Mouse (Mus musculus): Measurements from ENCODE around the gene C2cd2.

GRCm38 (mm10) chr16:97856050-97856449 lies 106.3 kb downstream of the C2cd2 start:
- TF ChIP-seq POLR2A (IDR thresholded peaks at IDR 0.05; ENCODE audit: low read depth, low read length): no peak
- TF ChIP-seq CTCF (IDR thresholded peaks at IDR 0.05; ENCODE audit: extremely low read depth, insufficient read depth, insufficient read length, insufficient replicate concordance): no peak

Measured in spleen, adult 2 months (tissue).